Mouse (Mus musculus) liver, embryonic 14.5 days (tissue): ENCODE results near the gene Trmt10a. TPM values are rescaled to one million over a fixed set of nuclear protein-coding genes. Genes with fewer than 3 reads are reported as not detected.

Experiments
- ATAC-seq: fragments of 200-750 bp; cut with Nextera tagmentation; 2 replicates; pipeline ENCODE4 v1.8.0; 2017; ENCODE audit warnings: moderate number of reproducible peaks, mild to moderate bottlenecking, moderate library complexity; ENCODE audit not compliant: insufficient read depth
- DNase-seq, 3 experiments: peaks; one replicate each; pipeline ENCODE4 v3.0.0-alpha.2; 2012 to 2013; ENCODE audit warnings: low read depth in 3 of 3, low spot score in 3 of 3
- H3K27ac ChIP-seq: fragments of 300-500 bp; sonication (generic); 2 replicates; pipeline ENCODE4 v1.5.1; 2014; ENCODE audit warnings: moderate library complexity, mild to moderate bottlenecking, control low read depth, inconsistent platforms
- H3K27me3 ChIP-seq: fragments of 300-500 bp; sonication (generic); 2 replicates; pipeline ENCODE4 v1.6.1; 2014; ENCODE audit warnings: mild to moderate bottlenecking, low read length, moderate library complexity; ENCODE audit not compliant: control insufficient read depth, insufficient read depth
- H3K36me3 ChIP-seq: fragments of 300-500 bp; sonication (generic); replicated peaks from 2 replicates; pipeline ENCODE4 v1.6.1; 2014; ENCODE audit warnings: low read depth; ENCODE audit not compliant: control insufficient read depth, insufficient read depth
- H3K4me1 ChIP-seq, 2 experiments: fragments of 200-500 bp in 1 of 2; fragments of 300-500 bp in 1 of 2; sonication (generic) in 1 of 2; replicated peaks; 2 replicates each; pipeline ENCODE4 v1.6.1; 2012 to 2014; ENCODE audit warnings: antibody characterized with exemption in 1 of 2, inconsistent platforms in 1 of 2, low read length in 1 of 2; ENCODE audit not compliant: control insufficient read depth in 2 of 2, insufficient read depth in 2 of 2
- H3K4me2 ChIP-seq: fragments of 300-500 bp; sonication (generic); 2 replicates; pipeline ENCODE4 v1.6.1; 2014; ENCODE audit warnings: low read depth, mild to moderate bottlenecking, control low read depth, moderate library complexity
- H3K4me3 ChIP-seq, 2 experiments: fragments of 200-500 bp in 1 of 2; fragments of 300-500 bp in 1 of 2; sonication (generic) in 1 of 2; 2 replicates each; pipeline ENCODE4 v1.5.1; 2012 to 2014; ENCODE audit warnings: low read depth in 2 of 2, low read length in 2 of 2, mild to moderate bottlenecking in 2 of 2, control low read depth in 1 of 2, inconsistent platforms in 1 of 2, moderate library complexity in 1 of 2; ENCODE audit not compliant: insufficient read depth in 1 of 2
- H3K9ac ChIP-seq: fragments of 300-500 bp; sonication (generic); replicated peaks from 2 replicates; pipeline ENCODE4 v1.6.1; 2014; ENCODE audit warnings: mild to moderate bottlenecking, control low read depth, moderate library complexity
- H3K9me3 ChIP-seq: fragments of 300-500 bp; sonication (generic); 2 replicates; pipeline ENCODE4 v1.6.1; 2016; ENCODE audit warnings: low read length, mixed read lengths; ENCODE audit not compliant: control insufficient read depth
- CTCF ChIP-seq: IDR thresholded peaks from 2 replicates; pipeline ENCODE4 v1.5.1; 2016; ENCODE audit warnings: antibody characterized with exemption, low read depth, control low read depth
- EP300 ChIP-seq: IDR thresholded peaks from 2 replicates; pipeline ENCODE4 v1.6.1; 2016; ENCODE audit warnings: antibody characterized with exemption, low read depth
- WGBS: fragments of 180-500 bp; shearing (Covaris S2); extraction: QIAGEN DNeasy Blood & Tissue Kit; methylation state at CpG from one replicate; pipeline ENCODE4 v1.1.7; 2014; ENCODE audit not compliant: insufficient replicate concordance; 5-methylcytosine and 5-hydroxymethylcytosine counted together
- polyA plus RNA-seq, 2 experiments: library from polyadenylated mRNA; depleted of rRNA in 1 of 2; stranded (reverse) in 1 of 2; unstranded in 1 of 2; fragments of >200 nt; fragmentation: Nextera tagmentation in 1 of 2; extraction: Ambion mirVana in 1 of 2; gene quantifications; 2 replicates each; pipeline versions ENCODE4 v1.2.1 to v1.2.3; 2012 to 2014

Gene Trmt10a
- polyA plus RNA-seq, 2 experiments = 3.3 to 5.6 TPM

GRCm38 (mm10) chr3:138175551-138175950 lies 32.3 kb downstream of the Trmt10a start:
- Histone ChIP-seq H3K4me3 (no peak overlapping the region), H3K4me1 (no peaks in the 10 kb centered on the region), H3K4me2 (no peak overlapping the region), H3K9ac (no peak overlapping the region), H3K9me3 (no peaks in the 10 kb centered on the region), H3K27me3 (no peaks in the 10 kb centered on the region), H3K36me3 (no peaks in the 10 kb centered on the region), H3K27ac (no peak overlapping the region)
- 73% methylated on average over 6 of the region's 6 CpGs for whole genome bisulfite sequencing
- TF ChIP-seq EP300 (no peak), CTCF (no peak)
- ATAC-seq (no peak), DNase-seq (no peak)

- no peak overlapping the region for H3K4me2 ChIP-seq
- no peaks in the 10 kb centered on the region for H3K4me1 ChIP-seq
- no peaks in the 10 kb centered on the region for H3K36me3 ChIP-seq
- H3K9me3 ChIP-seq = no peaks in the 10 kb centered on the region
- 49% methylated on average over 2 of the region's 2 CpGs for WGBS
- no peaks in the 10 kb centered on the region for H3K27me3 ChIP-seq
- no peak for DNase-seq
- H3K9ac ChIP-seq = no peak overlapping the region
- H3K4me3 ChIP-seq = no peak overlapping the region
- H3K27ac ChIP-seq = no peak overlapping the region
- no peak for ATAC-seq
- TF ChIP-seq CTCF (no peak), EP300 (no peak)
Observed at GRCm38 (mm10) chr3:138182019-138182418, 38.8 kb downstream of the Trmt10a start.

- no peak for ATAC-seq
- Histone ChIP-seq H3K4me3 (no peak overlapping the region), H3K9me3 (no peaks in the 10 kb centered on the region), H3K27me3 (no peaks in the 10 kb centered on the region), H3K4me1 (no peaks in the 10 kb centered on the region), H3K4me2 (no peak overlapping the region), H3K9ac (no peak overlapping the region), H3K36me3 (no peaks in the 10 kb centered on the region), H3K27ac (no peak overlapping the region)
- no peak for DNase-seq
- WGBS = 75% methylated on average over 7 of the region's 7 CpGs
- no peak for TF ChIP-seq EP300
- no peak for TF ChIP-seq CTCF
Observed at GRCm38 (mm10) chr3:138183371-138183770, 40.1 kb downstream of the Trmt10a start.

- 63% methylated on average over 4 of the region's 4 CpGs for WGBS
- Histone ChIP-seq H3K9me3 (no peaks in the 10 kb centered on the region), H3K4me2 (no peak overlapping the region), H3K4me1 (no peaks in the 10 kb centered on the region), H3K36me3 (no peaks in the 10 kb centered on the region), H3K4me3 (no peak overlapping the region), H3K27me3 (no peaks in the 10 kb centered on the region), H3K9ac (no peak overlapping the region), H3K27ac (no peak overlapping the region)
- TF ChIP-seq CTCF = no peak
- ATAC-seq (no peak), DNase-seq (no peak)
Observed at GRCm38 (mm10) chr3:138185290-138185689, 42.0 kb downstream of the Trmt10a start.

GRCm38 (mm10) chr3:138185995-138186930 lies 43.0 kb downstream of the Trmt10a start:
- Histone ChIP-seq H3K4me1 (no peaks in the 10 kb centered on the region), H3K27me3 (no peaks in the 10 kb centered on the region), H3K4me3 (no peak overlapping the region), H3K4me2 (no peak overlapping the region), H3K36me3 (no peaks in the 10 kb centered on the region), H3K9me3 (no peaks in the 10 kb centered on the region), H3K9ac (no peak overlapping the region), H3K27ac (no peak overlapping the region)
- TF ChIP-seq CTCF = no peak
- no peak for TF ChIP-seq EP300
- ATAC-seq (no peak), DNase-seq (no peak)
- WGBS = 84% methylated on average over 26 of the region's 26 CpGs
